Mouse (Mus musculus) liver, embryonic 14.5 days (tissue): ENCODE results near the gene Naa40. TPM values are rescaled to one million over a fixed set of nuclear protein-coding genes. Genes with fewer than 3 reads are reported as not detected.

Experiments used
- ATAC-seq: fragments of 200-750 bp; cut with Nextera tagmentation; 2 replicates; pipeline ENCODE4 v1.8.0; 2017; ENCODE audit warnings: moderate number of reproducible peaks, mild to moderate bottlenecking, moderate library complexity; ENCODE audit not compliant: insufficient read depth
- DNase-seq, 3 experiments: peaks; one replicate each; pipeline ENCODE4 v3.0.0-alpha.2; 2012 to 2013; ENCODE audit warnings: low read depth in 3 of 3, low spot score in 3 of 3
- H3K27ac ChIP-seq: fragments of 300-500 bp; sonication (generic); 2 replicates; pipeline ENCODE4 v1.5.1; 2014; ENCODE audit warnings: moderate library complexity, mild to moderate bottlenecking, control low read depth, inconsistent platforms
- H3K27me3 ChIP-seq: fragments of 300-500 bp; sonication (generic); 2 replicates; pipeline ENCODE4 v1.6.1; 2014; ENCODE audit warnings: mild to moderate bottlenecking, low read length, moderate library complexity; ENCODE audit not compliant: control insufficient read depth, insufficient read depth
- H3K36me3 ChIP-seq: fragments of 300-500 bp; sonication (generic); replicated peaks from 2 replicates; pipeline ENCODE4 v1.6.1; 2014; ENCODE audit warnings: low read depth; ENCODE audit not compliant: control insufficient read depth, insufficient read depth
- H3K4me1 ChIP-seq, 2 experiments: fragments of 200-500 bp in 1 of 2; fragments of 300-500 bp in 1 of 2; sonication (generic) in 1 of 2; replicated peaks; 2 replicates each; pipeline ENCODE4 v1.6.1; 2012 to 2014; ENCODE audit warnings: antibody characterized with exemption in 1 of 2, inconsistent platforms in 1 of 2, low read length in 1 of 2; ENCODE audit not compliant: control insufficient read depth in 2 of 2, insufficient read depth in 2 of 2
- H3K4me2 ChIP-seq: fragments of 300-500 bp; sonication (generic); 2 replicates; pipeline ENCODE4 v1.6.1; 2014; ENCODE audit warnings: low read depth, mild to moderate bottlenecking, control low read depth, moderate library complexity
- H3K4me3 ChIP-seq, 2 experiments: fragments of 200-500 bp in 1 of 2; fragments of 300-500 bp in 1 of 2; sonication (generic) in 1 of 2; 2 replicates each; pipeline ENCODE4 v1.5.1; 2012 to 2014; ENCODE audit warnings: low read depth in 2 of 2, low read length in 2 of 2, mild to moderate bottlenecking in 2 of 2, control low read depth in 1 of 2, inconsistent platforms in 1 of 2, moderate library complexity in 1 of 2; ENCODE audit not compliant: insufficient read depth in 1 of 2
- H3K9ac ChIP-seq: fragments of 300-500 bp; sonication (generic); replicated peaks from 2 replicates; pipeline ENCODE4 v1.6.1; 2014; ENCODE audit warnings: mild to moderate bottlenecking, control low read depth, moderate library complexity
- H3K9me3 ChIP-seq: fragments of 300-500 bp; sonication (generic); 2 replicates; pipeline ENCODE4 v1.6.1; 2016; ENCODE audit warnings: low read length, mixed read lengths; ENCODE audit not compliant: control insufficient read depth
- CTCF ChIP-seq: IDR thresholded peaks from 2 replicates; pipeline ENCODE4 v1.5.1; 2016; ENCODE audit warnings: antibody characterized with exemption, low read depth, control low read depth
- EP300 ChIP-seq: IDR thresholded peaks from 2 replicates; pipeline ENCODE4 v1.6.1; 2016; ENCODE audit warnings: antibody characterized with exemption, low read depth
- WGBS: fragments of 180-500 bp; shearing (Covaris S2); extraction: QIAGEN DNeasy Blood & Tissue Kit; methylation state at CpG from one replicate; pipeline ENCODE4 v1.1.7; 2014; ENCODE audit not compliant: insufficient replicate concordance; 5-methylcytosine and 5-hydroxymethylcytosine counted together
- polyA plus RNA-seq, 2 experiments: library from polyadenylated mRNA; depleted of rRNA in 1 of 2; stranded (reverse) in 1 of 2; unstranded in 1 of 2; fragments of >200 nt; fragmentation: Nextera tagmentation in 1 of 2; extraction: Ambion mirVana in 1 of 2; gene quantifications; 2 replicates each; pipeline versions ENCODE4 v1.2.1 to v1.2.3; 2012 to 2014

Naa40 gene
- 16.1 and 18.0 TPM in 2 replicates for polyA plus RNA-seq (2012; rRNA removed)
- 23.1 and 24.9 TPM in 2 replicates for polyA plus RNA-seq (2014; fragmentation: Nextera tagmentation; extraction: Ambion mirVana)

DNA sequence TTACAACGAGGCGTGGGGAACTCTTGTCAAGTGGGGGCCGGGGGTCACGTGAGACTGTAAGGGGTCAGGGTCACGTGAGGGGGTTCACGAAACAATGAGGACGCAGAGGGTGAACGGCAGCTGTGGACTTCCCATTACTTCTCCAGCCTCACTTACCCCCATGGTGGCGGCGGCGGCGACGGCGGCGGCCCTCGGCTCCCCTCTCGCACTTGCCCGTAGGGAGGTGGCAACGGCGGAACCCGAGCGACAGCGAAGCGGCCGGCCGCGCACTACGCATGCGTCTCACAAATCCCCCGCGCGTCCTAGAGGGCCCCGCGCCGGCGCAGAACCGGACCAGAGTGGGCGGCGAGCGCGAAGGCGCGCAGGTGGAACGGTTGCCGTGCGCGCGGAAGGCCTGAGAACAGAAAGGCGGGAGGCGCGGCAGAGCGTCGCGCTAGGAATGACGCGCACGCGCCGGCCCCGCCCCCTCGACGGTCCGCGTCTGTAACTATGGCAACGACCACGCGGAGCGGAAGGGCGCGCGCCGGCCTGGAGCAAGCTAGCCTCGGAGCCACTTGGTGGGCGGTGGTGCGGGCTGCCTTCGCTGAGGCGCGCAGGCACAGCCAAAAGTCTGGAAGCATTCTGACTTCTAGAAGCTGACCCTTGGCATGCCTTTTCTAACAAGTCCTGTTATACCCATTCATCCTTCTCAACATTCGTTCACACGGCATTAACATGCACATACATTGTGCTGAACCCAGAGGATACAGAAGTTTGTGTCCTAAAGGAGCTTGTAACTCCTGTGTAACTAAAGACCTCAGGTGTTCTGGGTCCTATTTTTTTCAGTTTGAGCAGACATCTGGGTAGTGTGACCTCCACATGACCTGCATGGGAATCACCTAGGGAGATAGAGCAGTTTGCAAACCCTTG lies at the start of gene Naa40:
TSS of gene Naa40 (minus strand) at position 402 of the 909 bp plus-strand sequence.
- H3K4me2 ChIP-seq = peak within 1 kb of the TSS; percentile 72
- peaks cover 10% of the 10 kb centered on the region in 2 experiments for H3K4me1 ChIP-seq
- H3K9ac ChIP-seq = peak within 1 kb of the TSS; percentile 84
- no peaks in the 10 kb centered on the region for H3K9me3 ChIP-seq
- ATAC-seq = peak; percentile 98
- no peaks in the 10 kb centered on the region for H3K27me3 ChIP-seq
- H3K27ac ChIP-seq = peak within 1 kb of the TSS; percentile 43
- peaks cover 4% of the 10 kb centered on the region for H3K36me3 ChIP-seq
- WGBS = under 1% methylated on average over 80 of the region's 80 CpGs
- peak; percentile 86 to 89 (median 89) for DNase-seq
- H3K4me3 ChIP-seq = peak within 1 kb of the TSS; percentile 73 to 90
- TF ChIP-seq CTCF (no peak), EP300 (0 out of 2 replicates have a peak, but pooled peaks have one; percentile 23)

DNA sequence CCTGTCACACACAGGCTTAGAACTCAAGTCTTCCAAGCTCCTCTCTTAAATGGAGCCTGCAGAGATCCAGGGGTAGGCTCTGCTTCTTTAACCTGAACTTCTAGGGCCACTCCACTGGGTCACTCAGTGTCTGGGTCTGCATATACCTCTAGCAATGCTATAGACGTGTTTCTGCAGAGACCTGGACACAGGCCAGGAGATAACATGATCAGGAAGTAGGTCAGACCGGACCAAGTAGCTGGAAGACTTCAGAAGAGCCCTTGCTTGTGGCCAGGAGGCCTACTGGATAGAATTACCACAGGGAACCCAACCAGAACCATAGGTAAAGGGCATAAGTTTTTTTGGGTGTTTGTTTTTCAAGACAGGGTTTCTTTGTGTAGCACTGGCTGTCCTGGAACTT lies 48.8 kb upstream of the Naa40 start:
- Histone ChIP-seq H3K27ac (no peak overlapping the region), H3K4me2 (no peak overlapping the region), H3K9ac (no peak overlapping the region), H3K9me3 (no peaks in the 10 kb centered on the region), H3K27me3 (no peaks in the 10 kb centered on the region), H3K36me3 (peaks cover 21% of the 10 kb centered on the region), H3K4me3 (no peak overlapping the region), H3K4me1 (peaks cover 10 to 20% of the 10 kb centered on the region in 2 experiments)
- DNase-seq (no peak), ATAC-seq (no peak)
- 33% methylated on average over 2 of the region's 2 CpGs for WGBS
- TF ChIP-seq CTCF (no peak), EP300 (no peak)

DNA sequence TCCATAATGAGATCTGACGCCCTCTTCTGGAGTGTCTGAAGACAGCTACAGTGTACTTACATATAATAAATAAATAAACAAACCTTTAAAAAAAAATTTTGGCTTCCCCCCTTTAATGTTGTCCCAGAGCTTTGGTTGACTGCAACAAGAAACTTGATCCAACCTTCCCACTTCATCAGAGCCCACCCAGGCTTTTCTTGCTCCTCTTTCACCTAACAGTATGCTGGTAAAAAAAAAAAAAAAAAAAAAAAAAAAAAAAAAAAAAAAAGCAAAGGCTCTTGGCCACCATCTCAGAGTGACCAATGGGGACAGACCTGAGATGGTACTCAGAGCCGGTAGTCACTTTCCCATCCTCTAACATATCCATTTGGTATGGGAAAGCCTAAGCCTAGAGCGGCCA lies 47.3 kb upstream of the Naa40 start:
- TF ChIP-seq CTCF = no peak
- no peak for TF ChIP-seq EP300
- DNase-seq = no peak
- no peaks in the 10 kb centered on the region for H3K9me3 ChIP-seq

DNA sequence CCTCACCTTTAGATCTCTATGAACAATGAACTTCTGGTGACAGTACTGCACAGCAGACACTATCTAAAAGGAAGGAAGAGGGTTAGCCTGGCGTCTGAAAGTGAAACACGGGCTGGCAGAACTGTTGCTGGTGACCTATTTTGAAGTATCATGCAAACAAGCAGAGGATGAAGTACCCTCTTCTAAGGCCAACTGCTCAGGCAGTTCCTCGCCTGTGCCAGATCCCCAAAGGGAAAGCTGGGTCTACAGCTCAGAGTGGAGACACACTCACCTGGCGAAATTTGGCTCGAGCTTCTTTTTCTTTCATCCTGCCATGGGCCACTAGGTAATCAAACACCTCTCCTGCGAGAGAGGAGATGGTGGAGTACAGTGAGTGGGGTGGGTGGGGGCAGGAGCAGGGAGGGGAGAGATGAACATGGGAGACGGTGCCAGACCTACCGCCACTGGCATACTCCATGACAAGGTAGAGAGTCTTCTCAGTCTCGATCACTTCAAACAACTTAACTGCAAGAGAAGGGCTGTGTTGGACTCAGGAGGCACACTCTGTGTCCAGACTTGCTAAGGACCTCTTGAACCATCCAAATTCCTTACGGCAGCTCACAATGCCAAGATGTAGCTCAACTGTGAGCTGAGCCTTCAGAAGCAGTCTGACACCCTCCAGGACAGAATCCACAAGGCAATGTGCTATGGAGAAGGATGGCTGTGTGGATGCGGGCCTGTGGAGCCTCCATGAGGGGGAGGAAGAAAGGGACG lies 45.8 kb upstream of the Naa40 start:
- Histone ChIP-seq H3K4me2 (no peak overlapping the region), H3K4me3 (no peak overlapping the region), H3K9ac (no peak overlapping the region), H3K9me3 (no peaks in the 10 kb centered on the region), H3K36me3 (peaks cover 44% of the 10 kb centered on the region), H3K27ac (no peak overlapping the region), H3K4me1 (0 out of 4 replicates have a peak, but pooled peaks cover 0 to 2% of the 10 kb centered on the region in 2 experiments), H3K27me3 (no peaks in the 10 kb centered on the region)
- 72% methylated on average over 12 of the region's 12 CpGs for WGBS
- TF ChIP-seq EP300 (no peak), CTCF (no peak)
- DNase-seq (no peak), ATAC-seq (no peak)

More for the DNA sequence above, 47.3 kb upstream of the Naa40 start:
- Histone ChIP-seq H3K9ac (no peak overlapping the region), H3K4me3 (no peak overlapping the region), H3K27ac (no peak overlapping the region), H3K27me3 (no peaks in the 10 kb centered on the region), H3K4me2 (no peak overlapping the region), H3K4me1 (peaks cover 0 to 7% of the 10 kb centered on the region in 2 experiments; a peak in 1 of 4 replicates), H3K36me3 (peaks cover 29% of the 10 kb centered on the region)
- WGBS = 72% methylated on average over 3 of the region's 3 CpGs
- ATAC-seq = no peak
